Mouse (Mus musculus) mouse embryonic stem cell (cell line): ENCODE measurements around the gene Abhd16a.

Experiments used
- in situ Hi-C, 2 experiments: fragments of 300-500 bp; cut with MboI; formaldehyde crosslinking; loops; 1 replicate in 1 of 2; 3 replicates in 1 of 2; pipeline ENCODE4 v1.14.3; 2019 to 2020; ENCODE audit warnings: low sequenced_read_pairs in 2 of 2, low pct_unique_long_range_greater_than_20kb in 1 of 2, mixed read lengths in 1 of 2; ENCODE audit not compliant: unreplicated experiment in 1 of 2

Abhd16a gene

DNA sequence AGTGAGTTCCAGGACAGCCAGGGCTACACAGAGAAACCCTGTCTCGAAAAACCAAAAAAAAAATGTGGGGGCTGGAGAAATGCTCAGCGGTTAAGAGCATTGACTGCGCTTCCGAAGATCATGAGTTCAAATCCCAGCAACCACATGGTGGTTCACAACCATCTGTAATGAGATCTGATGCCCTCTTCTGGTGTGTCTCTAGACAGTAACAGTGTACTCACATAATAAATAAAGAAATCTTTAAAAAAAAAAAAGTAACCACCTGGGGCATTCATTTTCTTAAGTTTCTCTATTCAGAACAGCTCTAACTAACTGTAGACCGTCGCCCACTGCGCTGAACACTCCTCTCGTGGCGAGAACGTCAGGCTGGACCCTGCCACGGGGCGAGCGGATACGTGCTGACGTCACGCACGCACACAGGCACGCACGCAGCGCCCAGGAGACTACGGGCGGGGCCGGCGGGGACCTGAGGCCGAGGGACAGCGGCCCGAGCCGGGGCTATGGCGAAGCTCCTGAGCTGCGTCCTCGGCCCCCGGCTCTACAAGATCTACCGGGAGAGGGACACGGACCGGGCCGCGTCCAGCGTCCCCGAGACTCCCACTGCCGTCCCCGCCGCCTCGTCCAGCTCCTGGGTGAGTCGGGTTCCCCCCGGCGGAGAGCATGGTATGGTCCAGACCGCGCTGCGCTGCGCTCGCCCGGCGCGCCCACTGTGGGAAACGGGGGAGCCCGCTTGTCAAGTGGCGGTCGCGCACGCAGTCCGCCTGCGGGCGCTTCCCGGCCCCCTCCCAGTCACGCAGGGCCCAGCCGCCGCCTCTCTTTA, at the start of gene Abhd16a:
Abhd16a (plus strand) TSS at position 439 of the 820 bp plus-strand sequence.
- in situ Hi-C loops = no loop called here

DNA sequence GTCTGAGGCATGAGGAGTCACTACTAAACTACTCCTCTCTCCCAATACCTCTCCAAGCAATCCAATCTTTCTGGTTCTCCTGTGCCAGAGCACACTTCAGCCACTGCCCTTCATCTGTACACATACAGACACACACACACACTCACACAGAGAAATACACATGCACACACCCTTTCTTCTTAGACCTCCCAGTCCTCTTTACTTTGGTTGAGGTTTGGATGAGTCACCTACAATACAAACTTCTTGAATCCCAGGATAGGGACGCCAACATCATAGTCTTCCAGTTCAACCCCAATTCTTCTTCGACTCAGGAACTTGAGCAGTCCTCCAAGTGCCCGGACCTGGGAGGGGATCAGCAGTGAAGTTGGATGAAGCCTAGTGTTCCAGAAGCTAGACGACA, 45.3 kb upstream of the Abhd16a start:
- in situ Hi-C loops = no loop called here

DNA sequence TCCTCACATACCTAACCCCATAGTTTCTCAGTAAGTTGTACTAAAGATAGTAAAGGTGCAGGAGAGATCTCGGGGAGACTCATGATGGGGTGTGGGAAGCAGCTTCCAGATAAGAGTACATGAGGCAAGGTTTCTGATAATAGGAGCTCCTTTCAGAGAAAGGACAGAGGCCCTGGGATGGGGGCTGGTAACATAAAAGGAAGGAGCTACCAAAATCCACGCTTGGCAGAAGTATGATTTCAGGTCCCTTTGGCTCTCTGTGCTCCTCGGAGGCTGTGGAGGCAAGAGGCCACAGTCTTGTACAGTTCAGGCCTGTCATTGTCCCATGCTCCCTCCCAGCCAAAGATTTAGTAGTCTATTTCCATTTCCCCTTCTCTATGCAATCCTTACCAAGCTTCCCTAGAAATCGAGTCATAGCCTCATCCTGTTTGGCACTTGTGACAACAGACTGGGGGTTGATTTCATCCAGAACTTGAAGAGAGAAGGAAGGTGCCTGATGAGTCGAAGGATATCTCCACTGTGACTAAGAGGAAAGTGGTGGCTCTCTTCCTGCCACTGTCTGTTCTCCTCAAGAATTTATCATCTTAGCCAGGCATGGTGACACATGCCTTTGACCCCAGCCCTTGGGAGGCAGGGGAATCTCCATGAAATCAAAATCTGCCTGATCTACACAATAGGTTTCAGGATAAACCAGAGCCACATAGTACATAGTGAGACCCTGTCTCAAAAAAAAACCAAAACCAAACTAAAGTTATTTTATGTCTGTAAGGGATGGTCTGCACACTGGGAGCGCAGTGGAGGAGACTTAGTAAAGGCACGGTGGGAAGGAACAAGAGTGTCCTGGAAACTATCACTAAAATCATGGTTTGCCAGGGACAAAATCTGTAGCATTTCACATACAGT, 43.9 kb upstream of the Abhd16a start:
- in situ Hi-C loops = no loop called here

DNA sequence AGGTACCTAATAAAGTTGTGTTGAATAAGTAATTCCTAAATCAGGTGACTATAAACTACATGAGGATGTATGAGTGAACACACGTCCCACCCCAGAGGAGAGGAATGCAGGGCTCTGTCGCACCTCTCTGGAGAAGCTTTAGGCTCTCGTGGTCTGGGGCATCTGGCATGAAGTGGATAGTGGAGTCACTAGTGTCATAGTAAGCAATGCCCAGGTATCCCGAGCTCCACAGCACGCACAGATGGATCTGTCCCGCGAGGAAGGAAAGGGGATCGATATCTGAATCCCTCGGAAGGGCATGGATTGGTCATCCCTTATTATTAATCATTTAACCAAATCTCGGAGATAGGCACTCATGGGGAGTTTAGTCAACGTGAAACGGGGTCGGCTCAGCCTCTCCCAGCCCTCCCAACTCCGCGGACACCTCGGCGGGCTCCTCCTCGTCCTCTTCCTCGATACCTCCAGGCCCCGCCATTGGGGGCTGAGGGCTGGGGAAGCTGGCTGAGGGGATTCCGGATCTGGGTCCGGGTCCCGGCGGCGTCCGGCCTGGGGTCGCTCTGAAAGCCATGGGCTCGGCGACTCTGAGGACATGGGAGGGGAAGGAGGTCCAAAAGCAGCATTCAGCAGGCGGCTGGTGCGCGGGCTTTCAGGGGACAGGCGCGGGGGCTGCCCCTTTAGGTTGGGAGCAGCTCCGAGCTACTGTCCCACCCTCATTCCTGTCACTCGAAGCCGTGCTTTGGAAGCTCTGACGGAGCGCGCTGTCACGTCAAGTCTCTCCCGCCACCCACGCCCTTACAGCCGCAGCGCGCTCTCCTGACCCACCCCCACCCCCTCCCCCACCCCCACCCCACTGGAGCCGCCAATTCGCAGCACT, 43.0 kb upstream of the Abhd16a start:
- in situ Hi-C loops = no loop called here

DNA sequence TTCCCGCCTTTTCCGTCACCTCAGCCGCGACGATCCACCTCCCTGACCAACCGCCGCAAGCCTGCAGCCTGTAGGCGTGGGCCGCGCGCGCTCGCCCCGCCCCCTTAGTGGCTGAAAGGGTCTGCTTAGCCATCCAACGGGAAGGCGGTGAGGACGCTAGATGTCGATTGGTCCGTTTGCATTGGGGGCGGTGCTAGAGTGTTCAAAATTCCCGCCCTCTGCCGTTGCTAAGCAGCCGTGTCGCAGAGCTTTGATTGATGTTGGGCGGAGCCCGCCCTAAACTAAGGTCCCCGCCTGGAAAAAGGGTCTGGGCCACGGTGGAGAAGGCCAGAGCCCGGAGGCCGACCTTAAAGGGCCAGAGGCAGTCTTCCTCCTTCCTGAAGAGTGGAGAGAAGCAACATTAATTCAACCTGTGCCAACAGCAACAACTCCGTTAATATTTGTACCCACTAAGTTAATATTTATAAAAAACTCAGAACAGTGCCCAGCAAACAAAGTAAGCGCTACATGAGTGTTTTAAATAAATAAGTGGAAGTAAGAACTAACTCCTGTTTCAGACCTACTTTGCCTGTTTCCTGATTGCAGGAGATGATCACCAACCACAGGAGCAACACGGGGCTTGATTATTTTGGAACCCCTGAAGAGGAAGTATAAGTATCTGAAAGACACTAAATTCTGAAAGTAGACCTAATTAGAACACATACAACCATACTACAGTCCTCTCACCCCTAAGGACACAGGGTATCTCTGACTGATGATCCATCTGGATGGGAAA, 42.2 kb upstream of the Abhd16a start, which contains the start of gene Msh5:
Msh5 (minus strand) TSS at position 65 of the 775 bp plus-strand sequence.
- in situ Hi-C loops = no loop called here

DNA sequence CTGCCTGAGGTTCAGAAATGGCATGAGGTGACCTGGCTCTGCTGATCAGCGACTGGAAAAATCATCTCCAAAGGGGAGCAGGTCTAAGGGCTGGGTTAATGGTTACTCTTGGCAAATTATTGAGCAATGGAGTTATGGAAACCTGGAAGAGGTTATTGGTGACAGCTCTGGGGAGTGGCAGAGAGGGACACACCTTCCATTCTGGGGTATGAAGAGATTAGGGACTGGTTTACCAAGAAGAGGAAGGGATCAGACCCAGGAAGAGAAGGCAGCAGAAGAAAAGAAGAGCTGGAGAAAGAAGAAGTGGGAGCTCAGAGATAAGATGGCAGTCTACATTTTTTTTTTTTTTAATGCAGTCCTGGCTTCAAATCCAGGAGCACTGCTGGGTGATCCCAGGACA, 41.4 kb upstream of the Abhd16a start:
- in situ Hi-C loops = no loop called here

DNA sequence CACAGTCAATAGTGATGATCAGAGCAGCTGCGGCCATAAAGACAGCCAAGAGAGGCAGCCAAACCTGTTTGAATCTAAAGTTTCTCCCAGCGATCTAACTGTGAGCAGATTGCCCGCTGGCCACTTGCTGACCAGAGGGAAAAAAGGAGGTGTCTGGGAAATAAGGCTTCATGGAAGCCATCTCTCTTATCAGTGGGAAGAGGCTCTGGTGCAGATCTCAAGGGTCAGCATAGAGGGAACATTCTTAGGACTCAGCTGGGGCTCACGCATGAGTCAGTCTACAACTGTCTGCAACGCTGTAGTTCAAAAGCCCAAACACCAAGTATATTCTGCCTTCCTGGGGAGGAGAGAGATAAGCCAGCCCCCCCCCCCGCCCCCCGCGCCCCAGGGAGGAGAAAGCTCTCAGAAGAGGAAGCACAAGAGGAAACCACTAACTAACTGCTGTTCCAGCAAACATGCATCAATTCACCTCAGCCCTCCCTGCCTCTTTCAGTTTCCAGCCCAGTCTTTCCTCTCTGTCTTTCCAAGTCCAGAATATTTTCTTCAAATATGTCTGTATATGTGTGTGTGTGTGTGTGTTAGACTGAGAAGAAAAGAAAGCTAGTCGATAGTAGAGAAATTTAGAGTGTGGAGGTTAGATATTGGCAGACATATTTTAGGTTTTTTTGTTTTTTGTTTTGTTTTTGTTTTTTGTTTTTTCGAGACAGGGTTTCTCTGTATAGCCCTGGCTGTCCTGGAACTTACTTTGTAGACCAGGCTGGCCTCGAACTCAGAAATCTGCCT, 40.7 kb upstream of the Abhd16a start:
- in situ Hi-C loops = no loop called here

DNA sequence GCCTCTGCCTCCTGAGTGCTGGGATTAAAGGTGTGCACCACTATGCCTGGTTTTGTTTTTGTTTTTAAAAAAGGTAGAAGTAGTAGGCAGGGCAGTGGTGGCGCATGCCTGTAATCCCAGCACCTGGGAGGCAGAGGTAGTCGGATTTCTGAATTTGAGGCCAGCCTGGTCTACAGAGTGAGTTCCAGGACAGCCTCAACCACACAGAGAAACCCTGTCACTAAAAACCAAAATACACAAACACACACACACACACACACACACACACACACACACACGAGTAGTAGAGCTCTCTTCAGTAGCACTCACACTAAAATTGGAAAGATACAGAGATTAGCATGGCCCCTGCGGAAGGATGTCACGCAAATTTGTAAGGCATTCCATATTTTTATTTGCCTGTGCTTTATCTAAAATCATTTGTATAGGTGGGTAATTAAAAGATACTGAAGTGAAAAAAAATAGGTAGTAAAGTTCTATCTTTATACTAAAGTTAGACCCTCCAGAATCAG, 40.1 kb upstream of the Abhd16a start:
- in situ Hi-C loops = no loop called here

DNA sequence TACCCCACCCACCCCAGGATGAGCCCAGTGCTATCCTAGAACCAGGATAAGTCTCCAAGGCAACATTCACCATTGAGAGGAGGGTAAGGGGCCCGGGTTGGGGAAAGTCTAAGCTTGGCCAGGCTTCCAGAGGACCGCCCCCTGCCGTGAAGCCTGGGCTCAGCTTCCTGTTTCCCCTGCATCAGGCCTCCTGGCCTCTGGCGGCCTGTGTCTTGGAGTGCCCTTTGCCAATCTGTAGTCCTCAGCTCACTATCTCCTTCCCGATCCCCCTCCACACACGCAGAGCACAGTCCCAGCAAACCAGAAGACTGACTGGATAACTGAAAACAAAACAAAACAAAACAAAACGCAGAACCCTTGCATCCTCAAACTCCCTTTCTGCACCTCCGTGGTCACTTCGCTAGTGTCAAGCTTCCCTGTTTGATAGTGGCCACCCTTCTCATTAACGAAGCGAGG, 39.5 kb upstream of the Abhd16a start, which contains the start of gene Clic1:
Clic1 (plus strand) TSS at position 406 of the 456 bp plus-strand sequence.
- in situ Hi-C loops = no loop called here

DNA sequence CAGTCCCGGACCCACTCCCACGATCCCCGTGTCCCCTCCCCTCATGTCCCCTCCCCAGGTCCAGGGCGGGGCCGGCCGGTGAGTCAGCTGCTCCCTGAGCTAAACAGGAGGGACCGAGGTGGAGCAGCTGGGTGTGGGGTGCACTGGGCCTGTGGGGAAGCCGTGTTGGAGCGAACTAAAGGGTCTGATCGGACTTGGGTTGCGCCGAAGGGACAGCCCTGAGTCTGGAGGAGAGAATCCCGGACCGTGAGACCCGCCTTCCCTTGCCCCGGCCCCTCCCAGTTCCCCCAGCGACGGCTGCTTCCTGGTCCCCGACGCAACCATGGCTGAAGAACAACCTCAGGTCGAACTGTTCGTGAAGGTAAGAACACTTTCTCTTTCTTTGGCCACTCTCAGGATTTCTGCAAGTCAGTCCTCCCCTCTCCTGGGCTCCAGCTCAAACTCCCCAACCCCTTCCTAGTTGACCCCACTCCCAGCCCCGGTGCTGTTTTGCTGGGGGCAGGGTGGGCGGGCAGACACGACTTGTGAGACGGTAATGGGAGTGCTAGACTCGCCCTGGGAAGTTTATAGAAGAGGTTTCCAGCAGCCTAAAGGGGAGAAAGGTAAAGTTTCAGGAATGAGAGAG, 38.8 kb upstream of the Abhd16a start:
- in situ Hi-C loops = no loop called here

DNA sequence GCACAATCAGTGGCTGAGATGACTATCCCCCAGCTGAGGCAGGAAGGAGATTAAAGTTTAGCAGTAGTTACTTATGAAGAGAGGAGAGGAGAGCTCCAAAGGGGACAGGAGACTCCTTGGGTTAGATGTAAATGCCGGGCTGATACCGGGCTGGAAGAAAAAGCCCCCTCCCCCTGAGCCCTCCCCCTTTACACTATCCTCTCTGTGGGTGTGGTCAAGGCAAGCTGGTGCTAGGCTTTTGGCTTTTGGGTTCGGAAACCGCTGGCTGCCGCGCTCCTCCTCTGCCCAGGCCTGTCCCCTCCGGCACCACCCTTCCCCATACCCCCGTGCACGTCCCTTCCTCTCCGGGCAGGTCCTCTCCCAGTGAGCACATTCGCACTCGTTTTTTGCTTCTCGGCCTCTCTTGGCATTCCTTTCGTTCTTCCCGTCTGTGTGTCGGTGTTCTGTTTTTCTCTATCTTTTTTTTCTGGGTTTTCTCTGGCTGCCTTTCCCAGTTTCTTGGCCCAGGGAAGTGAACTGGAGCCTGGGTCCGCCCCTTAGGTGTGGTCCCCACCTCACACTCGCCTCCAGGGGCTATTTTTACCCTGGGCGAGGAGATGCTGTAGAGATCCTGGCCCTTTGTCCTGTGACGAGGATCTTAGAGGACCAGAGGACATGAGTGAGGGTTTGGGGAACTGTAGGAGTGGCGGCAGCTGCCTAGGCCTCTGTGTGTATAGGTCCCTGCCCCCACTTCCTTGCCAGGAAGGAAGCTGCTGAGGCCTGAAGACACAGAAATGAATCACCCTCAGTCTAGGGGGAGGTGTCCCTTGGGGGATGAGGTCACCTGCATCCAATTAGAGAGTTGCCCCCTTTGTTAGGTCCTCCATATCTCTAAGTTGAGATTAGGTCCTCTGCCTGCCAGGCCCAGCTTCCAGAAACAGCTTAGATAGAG, 37.6 kb upstream of the Abhd16a start:
- in situ Hi-C loops = no loop called here

DNA sequence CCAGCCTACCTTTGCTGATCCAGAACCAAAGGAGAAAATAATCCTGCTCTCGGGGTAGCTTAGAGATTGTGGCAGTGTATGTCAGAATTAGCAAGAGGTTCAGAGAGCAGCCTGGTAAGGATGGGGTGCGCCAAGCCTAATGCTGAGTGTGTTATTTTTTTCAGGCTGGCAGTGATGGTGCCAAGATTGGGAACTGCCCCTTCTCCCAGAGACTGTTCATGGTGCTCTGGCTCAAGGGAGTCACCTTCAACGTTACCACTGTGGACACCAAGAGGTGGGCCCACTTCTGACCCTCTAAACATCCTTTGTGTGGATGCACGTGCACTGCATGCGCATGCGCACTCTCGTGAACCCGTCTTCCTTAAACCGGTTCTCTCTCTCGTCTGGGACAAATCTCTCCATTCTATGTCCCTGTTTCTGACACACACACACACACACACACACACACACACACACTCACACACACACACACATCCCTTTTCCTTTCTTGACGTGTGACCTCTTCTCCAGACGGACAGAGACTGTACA, 36.7 kb upstream of the Abhd16a start:
- in situ Hi-C loops = no loop called here

DNA sequence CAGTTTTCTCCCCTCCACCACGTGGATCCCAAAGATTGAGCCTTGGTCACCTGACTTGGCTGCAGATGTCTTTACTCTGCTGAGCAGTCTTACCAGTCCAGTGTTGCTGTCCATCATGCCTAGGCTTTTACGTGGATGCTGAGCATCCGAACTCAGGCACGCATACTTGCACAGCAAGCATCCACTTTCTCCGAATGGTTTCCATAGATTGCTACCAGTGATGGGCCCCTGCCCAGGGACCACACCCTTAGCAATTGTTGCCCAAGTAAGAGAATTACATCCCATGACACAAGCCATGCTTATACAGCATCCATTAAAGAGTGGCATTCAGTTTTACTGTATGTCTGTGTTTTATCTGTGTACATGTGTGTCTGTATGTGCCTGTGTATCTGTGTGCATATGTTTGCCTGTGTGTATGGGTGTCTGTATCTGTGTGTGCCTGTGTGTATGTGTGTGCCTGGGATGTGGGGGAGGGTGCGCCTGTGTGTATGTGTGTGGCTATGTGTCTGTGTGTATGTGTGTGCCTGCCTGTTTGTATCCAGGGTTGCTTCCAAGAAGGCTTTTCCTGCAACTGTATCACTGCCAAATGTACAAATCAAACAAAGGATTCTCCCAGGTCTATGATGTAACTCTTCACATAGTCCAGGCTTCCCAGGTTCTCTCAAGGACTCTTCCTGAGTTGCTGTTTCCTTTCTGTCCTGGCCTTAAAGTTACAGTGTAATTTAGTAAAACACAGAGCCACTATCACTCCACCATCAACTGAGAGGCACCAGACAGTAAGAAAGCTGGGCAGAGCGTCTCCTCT, 33.2 kb upstream of the Abhd16a start:
- in situ Hi-C loops = no loop called here

DNA sequence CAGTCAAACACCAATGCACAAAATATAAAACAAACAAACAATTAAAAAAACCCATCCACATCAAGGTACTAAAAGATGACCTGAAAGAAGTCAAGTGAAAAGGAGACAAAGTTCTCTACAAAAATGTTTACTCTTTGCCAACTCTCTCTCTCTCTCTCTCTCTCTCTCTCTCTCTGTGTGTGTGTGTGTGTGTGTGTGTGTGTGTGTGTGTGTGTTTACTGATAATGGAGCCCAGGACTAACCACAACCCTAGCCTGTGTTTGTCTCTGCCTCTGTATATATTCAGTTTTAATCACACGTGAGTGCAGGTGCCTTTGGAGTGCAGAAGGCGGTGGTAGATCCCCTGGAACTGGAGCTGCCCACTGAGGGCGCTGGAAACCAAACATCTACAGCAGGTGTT, 32.0 kb upstream of the Abhd16a start:
- in situ Hi-C loops = no loop called here

DNA sequence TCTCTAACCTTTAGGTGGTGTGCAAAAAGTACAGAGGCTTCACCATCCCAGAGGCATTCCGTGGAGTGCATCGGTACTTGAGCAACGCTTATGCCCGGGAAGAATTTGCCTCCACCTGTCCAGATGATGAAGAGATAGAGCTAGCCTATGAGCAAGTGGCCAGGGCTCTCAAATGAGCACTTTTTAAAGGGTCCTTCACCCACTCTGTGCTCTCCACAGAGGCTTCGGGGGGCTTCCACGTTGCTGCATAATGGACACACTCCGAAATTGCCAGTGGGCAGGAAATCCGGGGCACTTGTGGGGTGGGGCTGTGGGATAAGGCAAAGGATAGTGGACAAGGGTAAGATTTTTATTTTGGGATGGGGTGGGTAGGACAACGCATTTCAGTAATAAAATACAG, 30.7 kb upstream of the Abhd16a start:
- in situ Hi-C loops = no loop called here
